Mouse (Mus musculus) embryo, embryonic 10 days (tissue): ENCODE results near the gene Slc26a1.
A peak's percentile ranks its signal among the peaks of the same experiment; 100 is the strongest.

Source experiments
- DNase-seq: peaks from one replicate; pipeline ENCODE4 v3.0.0-alpha.2; 2015; ENCODE audit warnings: low spot score

Gene Slc26a1

DNA sequence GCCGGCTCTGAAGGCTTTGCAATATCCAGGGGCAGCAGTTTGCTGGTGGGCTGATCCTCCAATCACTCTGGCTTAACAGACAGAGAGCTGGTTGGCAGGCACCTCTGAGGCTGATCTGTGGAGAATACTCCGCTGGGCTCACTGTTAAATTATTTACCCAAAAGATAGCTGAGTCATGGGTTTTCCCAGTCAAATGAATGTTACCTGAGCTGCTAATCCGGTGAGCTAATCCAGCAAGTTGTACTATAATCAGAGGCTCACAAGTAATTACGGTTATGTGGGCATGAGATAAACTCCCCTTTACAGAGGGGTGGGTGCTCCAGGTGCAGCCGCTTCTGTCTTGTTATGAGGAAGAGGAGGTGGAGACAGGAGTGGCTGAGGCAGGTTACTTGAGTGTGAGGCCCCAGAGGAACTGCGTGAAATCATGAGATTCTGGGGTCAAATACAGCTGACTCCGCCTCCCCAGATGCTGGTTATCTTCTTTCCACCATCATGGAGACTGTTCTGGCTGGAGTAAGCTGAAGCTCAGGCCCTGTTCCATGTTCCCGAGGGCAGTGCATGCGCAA, at the start of gene Slc26a1:
Slc26a1 (minus strand) TSS at position 319 of the 566 bp plus-strand sequence.
- no peak for DNase-seq

DNA sequence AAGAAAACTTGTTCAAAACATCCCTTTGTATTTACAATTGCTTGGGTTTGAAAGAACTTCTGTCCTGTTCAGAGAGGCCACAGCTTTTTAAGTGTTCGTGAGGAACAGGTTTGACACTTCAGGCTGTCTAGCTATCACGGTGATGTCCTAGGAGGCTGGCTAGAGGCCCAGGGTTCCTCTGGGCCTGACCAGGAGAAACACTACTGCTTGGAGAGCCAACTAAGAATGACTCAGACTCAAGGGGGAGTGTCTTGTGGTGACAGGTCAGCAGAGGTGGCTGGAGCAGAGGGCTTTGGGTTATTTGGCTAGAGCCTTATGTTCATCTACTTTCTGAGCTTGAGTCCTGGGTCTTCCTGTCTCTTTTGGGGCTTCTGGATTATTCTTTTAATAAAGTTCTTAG, 48.6 kb upstream of the Slc26a1 start:
- DNase-seq = no peak

DNA sequence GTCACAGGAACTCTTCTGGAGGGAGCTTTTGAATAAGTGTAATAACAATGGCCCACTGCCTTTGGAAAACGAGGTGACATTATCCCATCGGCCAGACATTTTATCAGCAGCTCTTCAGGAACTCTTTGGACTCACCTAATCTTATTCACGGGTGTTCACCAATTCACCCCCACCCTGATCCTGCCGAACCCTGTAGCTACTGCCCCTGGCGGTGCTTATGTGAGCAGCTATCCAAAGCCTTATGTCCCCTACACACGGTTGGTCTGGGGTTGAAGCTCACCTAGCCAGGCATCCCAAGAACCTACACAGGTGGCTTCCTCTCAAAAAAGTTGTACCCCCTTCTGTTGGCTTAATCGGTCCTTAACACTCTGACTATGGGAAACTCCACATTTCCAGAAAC, 44.4 kb upstream of the Slc26a1 start:
- no peak for DNase-seq

DNA sequence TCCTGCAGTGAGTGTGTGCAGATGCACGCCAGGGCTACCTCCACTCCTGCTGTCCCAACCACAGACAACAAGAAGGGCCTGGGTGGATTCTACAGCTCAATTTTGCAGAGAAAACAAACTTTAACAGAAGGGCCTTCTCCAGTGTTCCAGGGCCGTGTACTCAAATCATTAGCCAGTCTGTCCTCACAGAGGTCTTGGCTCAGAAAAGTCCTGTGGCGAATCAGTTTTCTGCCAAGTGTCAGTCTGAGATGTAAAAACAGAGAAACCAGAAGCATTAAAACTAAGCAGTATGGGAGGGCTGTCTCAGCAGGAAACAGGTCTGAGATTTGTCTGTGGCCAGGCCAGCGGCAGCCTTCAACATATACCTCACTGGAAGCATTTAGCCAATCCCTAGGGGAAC, 42.7 kb upstream of the Slc26a1 start:
- no peak for DNase-seq

DNA sequence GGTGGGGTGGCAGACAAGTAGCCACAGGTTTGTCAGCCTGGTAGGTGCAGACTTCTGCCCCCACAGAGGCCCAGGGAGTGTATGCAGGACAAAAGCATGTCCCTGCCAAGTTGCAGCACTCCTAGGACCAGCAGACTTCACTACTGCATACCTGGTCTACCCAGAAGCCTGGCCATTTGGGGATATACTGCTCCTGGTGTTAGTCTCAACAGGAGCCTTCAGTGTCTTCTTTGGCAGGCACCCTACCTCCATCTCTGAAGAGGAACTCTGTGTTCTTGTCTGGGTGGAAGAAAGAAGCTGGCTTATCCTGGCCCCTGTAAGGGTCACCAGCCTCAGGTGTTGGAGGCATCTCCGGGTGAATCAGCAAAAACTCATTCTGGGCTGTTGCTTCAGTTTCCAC, 40.6 kb upstream of the Slc26a1 start:
- no peak for DNase-seq

DNA sequence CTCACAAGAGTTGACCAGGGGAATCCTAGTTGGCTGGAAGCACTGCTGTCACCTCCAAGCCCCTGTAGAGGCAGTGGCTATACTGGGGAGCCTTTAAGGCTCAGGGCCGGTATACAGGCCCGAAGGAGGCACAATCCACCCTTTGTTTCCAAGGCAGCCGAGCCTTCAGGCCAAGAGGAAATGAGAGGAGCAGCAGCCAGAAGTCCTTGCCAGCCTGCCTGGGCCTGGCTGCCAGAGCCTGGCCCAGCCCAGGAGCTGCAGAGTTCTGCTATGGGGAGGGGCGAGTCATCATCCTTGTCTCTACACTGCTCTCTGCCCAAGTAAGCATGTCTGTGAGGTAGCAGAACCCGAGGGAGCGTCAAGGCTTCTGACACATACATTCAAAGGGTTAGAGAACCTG, 38.8 kb upstream of the Slc26a1 start:
- DNase-seq = no peak

DNA sequence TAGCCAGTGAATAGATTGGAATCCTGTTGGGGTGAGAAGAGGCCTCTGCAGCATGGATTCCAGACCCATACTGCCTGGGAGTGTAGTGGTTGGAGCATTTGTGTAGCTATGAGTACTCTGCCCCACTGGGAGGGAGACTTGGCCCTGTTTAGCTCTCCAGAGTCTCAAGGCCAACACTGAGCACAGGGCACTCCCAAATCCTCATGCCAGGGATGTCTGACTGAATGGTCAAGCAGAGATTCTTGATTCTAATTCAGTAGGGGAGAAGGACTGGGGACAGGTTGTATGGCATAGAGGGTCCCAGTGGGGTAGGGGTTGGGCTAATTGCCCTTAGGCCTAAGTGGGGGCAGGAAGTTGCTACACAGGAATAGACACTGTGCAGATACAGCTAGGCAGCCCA, 38.3 kb upstream of the Slc26a1 start:
- DNase-seq = no peak

DNA sequence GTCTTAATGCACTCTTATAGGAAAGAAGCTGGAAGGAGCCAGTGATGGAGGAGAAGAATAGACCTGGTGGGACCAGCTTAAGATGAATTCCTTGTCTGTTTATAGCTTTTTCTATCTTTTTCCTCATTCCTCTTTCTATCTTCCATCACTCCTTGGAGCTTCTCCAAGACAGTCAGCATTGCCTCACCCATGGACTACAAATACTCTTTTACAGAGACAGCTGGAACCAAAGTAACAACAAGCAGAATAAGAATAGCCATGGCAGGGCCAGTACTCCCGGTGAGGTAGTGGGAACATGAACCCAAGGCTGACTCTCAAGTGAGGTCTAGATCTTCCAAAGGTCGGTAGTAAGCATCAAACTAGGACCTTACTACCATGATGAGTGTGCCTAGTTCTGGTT, 37.7 kb upstream of the Slc26a1 start:
- DNase-seq = no peak

DNA sequence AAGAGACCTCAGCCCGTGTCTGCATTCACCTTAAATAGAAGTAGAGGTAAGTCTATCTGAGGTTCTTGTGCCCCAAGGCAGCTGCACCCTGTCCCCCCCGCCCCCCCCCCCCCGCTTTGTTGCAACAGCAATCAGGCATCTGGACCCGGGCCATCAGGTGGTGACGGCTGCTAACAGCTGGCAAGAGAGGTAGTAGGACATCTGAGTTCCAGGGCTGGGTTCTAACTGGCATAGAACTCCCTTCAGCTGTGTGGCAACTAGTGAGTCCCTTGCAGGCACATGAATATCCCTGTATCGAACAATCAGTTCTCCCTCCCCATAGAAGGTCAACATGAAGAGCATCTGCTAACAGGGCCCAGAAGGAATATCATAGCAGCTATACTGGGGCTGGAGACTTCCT, 36.6 kb upstream of the Slc26a1 start:
- no peak for DNase-seq

DNA sequence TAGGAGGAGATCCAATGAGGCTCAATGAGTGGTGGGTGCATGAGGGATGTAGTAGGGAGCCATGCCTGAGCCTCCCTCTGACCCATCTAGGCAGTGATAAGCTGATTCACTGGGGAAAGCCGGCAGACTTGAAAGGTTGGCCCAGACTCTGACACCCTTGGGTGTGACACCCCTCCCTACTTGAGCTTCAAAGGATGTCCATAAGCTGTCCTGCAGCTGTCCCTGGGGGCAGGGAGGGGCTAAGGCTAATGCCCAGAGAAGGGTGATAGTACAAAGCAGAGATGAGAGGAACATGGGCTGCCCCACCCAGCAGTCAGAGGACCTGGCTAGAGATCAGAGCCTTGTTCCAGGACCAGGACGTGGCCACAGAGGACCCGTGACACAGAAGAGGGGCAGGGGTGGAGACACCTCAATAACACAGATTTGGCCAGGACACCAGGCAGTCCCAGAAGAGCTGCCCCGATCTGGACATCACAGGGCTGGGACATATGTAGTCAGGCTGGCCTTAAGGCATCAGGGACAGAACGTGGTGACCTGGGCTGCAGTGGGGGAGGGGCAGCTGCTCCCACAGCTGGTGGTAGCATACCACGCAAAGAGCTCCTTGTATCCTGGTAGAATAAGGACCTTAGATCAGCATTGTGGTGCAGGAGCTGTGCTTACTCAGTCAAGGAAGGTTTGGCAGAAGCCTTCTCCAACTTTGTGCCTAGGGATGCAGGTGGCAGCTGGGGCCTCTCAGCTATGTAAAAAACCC, 33.8 kb upstream of the Slc26a1 start:
- no peak for DNase-seq

DNA sequence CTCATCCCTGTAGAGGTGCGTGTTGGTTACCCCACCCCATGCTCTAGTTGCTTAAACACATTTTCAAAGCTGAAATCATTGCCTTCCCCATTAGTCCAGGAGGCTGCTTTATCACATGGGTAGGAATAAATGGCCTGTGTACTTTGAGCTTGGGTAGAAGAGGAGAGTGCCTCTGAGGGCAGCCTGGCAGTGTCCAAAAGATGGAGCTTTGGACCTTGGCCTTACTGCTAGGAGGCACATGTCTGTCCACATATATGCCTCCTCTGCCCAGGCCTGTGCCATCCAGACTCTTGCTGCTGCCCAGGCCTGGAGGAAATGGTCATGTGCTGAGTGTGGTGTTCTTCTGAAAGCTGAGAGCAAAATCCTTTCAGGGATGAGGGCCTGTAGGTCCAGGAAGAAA, 33.0 kb upstream of the Slc26a1 start:
- DNase-seq = no peak

DNA sequence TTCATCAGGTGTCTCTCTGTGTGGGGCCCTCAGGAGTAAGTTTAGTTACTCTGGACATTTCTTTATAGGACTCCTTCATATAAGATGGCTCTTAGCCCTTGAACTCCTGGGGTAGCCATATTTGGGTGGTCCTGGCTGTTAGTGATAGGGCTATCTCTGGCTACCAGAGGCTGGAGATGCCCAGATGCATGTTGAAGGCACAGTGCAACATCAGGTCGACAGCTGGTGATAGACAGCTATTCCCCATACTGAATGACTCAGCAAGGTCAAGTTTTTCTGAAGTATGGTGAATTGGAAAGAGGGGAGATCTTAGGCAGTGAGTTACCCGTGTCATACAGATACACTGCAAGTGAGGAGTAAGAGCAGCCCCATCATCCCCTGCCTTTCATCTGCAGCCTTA, 32.4 kb upstream of the Slc26a1 start:
- DNase-seq = no peak

DNA sequence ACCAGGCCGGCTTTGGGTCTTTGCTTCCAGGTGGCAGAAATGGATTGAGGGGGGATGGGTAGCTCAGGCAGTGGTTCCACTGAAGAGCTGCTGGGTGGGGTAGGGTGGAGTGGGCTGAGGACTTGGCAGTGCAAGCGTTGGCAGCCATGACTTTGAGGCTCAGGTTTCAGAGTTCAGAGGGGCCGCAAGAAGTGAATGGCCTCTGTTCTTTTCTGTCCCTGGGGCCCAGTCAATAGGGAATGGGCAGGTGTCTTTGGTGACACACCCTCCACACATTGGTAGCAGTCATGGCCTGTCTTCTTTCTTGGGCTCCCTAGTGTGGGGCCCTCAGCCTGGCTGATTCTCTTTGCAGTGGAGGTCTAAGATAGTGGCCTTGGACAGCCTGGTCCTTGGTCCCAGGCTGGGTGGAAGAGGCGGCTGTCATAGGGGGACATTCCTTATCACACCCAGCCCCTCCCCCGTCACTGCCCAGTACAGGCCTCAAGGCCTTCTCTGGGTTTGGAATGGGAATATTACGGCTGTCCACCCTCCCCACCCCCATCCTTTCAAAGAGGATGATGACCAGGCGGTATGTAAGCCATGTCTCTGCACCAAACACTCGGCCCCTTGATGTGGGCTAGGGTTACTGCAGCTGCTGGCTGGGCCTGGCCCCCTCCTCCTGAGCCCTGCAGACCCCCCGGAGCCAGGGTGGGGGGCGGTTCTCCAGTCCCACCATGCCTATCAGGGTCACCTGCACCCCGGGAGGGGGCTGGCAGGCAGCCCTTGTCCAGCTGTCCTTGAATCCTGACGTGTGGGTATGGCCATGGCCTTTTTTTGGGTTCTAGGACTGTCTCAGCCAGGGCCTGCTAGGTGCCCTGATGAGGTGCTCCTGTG, 28.6 kb upstream of the Slc26a1 start:
- DNase-seq = no peak

DNA sequence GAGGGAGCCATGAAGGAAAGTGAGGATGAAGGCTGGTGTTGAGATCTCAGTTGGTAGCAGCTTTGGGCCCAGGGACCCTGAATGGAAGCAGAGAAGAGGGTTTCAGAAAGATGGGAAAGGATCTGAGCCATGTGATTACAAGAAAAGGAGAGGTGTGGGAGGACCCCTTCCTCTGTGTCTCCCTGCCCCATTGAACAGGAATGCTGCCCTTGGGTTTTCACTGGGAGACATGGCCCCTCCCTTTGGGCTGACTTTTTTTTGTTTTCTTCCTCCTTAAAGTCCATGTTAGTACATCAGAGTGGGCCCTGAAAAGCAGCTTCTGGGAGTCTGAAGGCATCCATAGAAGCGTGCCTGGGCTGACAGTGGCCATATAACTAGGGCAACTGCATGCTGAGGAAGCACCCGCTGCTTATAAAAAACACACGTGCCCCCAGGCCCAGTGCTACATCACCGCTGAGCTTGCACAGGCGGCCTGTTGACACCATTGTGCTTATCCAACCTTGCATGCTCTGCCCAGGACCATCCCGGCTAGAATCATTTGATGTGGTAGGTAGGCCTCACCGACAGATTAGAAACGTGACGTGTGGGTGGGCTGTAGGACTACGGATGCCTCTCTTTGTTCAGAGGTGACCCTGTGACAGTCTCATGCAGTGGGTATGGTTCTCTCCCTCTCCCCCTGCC, 26.1 kb upstream of the Slc26a1 start:
- no peak for DNase-seq

DNA sequence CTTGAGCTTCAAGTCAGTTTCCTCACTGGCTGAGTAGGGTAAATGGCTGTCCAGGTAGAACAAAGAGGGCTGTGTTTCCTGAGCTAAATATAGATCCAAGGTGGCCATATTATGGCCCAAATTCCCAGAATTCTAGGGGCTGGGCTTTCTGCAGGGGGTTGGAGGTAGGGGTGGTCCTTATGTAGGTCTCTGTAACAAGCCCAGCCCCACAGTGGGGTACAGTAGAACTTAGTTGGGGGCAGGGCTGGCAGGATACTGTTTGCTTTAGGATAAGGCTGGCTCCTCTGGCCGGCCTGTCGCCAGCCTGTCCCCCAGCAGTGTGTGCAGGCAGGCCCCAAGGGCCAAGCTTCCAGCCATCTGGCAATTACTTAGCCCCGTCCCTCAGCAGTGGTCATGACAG, 25.0 kb upstream of the Slc26a1 start:
- no peak for DNase-seq

DNA sequence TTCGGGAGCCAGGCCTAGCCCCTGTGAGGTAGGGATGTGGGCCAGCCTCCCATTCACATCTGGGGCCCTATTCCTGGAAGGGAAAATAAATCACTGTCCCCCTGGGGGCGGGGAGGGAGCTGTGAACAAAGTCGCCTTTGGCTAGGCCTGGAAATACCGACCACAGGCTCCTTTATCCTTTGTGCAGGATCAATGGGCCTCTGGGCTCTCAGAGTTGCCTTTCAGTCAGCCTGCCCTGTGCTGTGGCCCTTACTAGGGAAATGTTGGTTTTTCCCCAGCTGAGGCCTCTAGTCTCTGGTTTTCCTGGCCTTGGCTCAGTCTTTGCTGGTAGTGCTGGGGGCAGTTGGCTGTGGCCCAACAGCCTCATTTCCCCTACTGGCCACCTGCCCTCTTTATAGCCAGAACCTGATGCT, 22.0 kb upstream of the Slc26a1 start:
- peak; percentile 74 for DNase-seq

DNA sequence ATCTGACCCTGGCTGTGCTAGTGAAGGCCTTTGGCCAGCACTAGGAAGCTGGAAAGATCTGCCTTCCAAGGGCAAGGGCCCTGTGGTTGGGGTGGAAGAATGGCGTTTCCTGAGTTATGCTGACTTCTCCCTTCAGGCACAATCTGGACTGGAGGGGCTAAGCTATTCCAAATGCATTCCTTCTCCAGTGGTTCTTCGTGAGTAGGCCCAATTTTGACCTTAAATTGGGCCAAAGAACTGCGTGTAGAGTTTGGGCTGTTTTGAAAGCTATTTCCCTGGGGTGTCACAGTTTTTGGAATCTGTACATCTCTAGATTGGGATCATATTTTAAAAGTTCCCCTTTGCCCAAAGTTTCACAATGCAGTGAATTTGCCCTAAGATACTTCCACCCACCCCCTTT, 21.2 kb upstream of the Slc26a1 start:
- no peak for DNase-seq

DNA sequence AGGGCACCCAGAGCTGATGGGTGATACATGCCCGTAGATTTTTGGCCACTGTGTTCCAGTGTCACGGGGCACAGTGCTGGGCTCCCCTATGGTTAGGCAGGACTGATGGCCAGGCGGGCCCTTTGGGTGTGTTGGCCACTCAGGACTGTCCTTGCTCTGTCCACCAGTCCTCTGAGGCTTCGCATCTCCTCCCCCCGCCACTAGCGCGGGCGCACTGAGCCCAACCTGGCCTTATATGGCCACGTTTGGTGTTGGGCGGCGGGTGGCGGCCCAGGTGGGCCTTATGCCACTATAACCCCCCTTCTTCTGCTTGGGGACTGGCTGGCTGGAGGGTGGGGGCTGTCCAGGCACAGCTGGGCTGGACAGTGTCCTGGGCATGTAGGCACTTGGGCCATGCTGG, 20.5 kb upstream of the Slc26a1 start:
- no peak for DNase-seq

DNA sequence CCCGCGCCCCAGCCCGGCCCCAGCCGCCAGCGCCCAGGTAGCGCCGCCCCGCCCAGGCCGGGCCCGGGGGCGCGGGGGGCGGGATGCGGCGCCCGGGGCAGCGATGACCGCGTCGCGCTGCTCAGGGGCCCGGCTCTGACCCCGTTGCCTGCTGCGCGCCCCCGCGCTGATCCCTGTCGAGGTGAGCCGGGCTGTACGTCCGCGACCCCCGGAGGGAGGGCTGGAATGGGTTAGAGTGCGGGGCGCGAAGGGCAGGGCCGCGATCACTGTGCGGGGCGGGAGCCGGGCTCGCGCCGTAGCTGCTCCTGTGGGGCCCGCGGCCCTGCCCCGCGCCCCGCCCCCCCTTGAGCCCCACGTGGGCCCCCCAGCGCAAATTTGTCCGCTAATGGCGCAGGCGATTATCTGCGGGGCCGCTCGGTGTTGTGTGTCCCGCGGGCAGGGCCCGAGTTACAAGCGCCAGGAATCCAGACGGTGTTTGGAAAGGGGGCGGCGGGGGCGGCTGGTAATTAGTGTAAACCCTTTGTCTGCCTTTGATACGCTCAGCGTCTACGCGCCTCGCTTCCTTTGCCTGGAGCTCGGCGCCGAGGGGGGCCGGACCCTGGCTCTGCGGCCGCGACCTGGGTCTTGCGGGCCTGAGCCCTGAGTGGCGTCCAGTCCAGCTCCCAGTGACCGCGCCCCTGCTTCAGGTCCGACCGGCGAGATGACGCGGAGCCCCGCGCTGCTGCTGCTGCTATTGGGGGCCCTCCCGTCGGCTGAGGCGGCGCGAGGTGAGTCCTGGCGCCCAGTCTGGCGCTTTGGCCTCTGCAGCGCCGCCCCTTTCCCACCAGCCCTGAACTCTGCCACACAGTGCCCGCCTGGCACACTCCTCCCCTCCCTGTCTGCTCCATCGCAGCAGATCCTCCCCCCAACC, 19.2 kb upstream of the Slc26a1 start:
- DNase-seq = peak; percentile 45

DNA sequence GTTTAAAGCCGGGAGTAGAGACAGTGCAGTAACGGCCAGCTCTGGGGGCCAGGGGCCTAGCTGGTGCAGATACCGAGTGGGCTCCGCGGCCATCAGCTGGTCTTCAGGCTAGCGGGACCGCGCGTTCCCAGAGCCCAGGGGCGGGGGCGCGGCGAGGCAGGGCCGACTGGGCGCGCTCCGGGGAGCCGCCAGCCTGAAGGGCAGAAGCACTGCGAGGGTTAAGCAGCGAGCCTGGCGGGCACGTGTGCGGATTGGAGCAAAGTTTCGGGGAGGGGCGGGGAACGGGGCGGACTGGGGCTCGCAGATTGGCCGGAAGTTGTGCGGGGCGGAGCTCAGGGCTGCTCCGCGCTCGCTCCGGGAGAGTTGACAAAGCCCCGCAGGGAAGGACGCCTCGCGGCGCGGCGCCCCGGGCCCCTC, 18.5 kb upstream of the Slc26a1 start:
- DNase-seq = peak; percentile 94

DNA sequence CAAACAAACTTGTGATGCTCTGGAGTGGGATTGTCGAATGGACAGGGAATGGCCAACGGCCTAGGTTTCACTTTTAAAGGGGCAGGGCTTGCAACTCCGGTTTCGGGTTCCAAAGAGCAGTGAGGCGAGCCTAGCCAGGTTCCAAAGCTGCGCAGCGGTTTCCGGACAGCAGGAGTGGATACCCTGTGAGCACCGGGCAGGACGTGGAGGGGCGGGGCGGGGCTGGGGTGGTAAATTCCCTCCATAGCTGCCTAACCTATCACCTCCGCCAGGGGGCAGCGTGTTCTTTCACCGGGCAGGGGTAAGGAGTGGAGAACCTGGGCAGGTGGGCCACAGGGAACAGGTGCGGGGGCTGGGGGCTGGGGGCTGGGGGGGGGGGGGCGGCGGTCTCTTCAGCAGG, 16.9 kb upstream of the Slc26a1 start, which contains the start of gene Fgfrl1:
Fgfrl1 (plus strand) TSS at position 112 of the 400 bp plus-strand sequence.
- peak; percentile 57 for DNase-seq
